Mouse (Mus musculus) ES-Bruce4 (cell line): Measurements from ENCODE around the gene Rraga.

Source experiments
- CTCF ChIP-seq: IDR thresholded peaks from one replicate; pipeline ENCODE4 v1.8.1; 2011; ENCODE audit warnings: low read depth, low read length
- EP300 ChIP-seq: IDR thresholded peaks from 2 replicates; pipeline ENCODE4 v1.6.1; 2011; ENCODE audit warnings: low read depth, low read length; ENCODE audit not compliant: insufficient read depth
- POLR2A ChIP-seq: IDR thresholded peaks from one replicate; pipeline ENCODE4 v1.8.1; 2011; ENCODE audit warnings: low read length; ENCODE audit not compliant: insufficient read depth

DNA sequence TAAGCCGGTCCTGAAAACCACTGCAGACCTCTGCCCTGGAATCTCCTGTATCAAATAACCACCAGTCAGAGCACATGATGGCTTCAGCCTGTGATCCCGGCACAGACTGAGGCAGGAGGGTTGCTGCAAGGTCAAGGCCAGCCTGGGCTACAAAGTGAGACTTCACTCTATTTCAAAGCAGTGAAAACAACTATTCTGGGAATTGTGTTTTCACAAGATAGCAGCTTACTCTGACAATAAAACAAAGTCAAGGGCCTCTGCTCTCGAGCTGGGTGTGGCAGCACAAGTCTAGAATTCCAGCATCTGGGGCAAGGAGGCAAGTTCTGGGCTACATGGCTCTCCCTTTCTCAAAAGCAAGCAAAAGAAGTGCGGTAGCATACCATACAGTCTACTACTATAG is 16.5 kb upstream of the Rraga start:
- TF ChIP-seq CTCF (no peak), EP300 (no peak), POLR2A (no peak)
